Mouse (Mus musculus): ENCODE measurements at regions not wholly inside any gene's neighbourhood (a gene's known extent, or its start where the extent isn't known, plus 50 kb on each side); places are given as distances from the start of the nearest gene placed in this dataset.
A peak's percentile ranks its signal among the peaks of the same experiment; 100 is the strongest.

GRCm38 (mm10) chr7:40212576-40212975, 685.6 kb upstream of the Vstm2b start:
- no peak for DNase-seq (ENCODE audit: low read depth, low spot score)
- no peaks in the 10 kb centered on the region for H3K27me3 ChIP-seq (ENCODE audit: control insufficient read depth, insufficient read depth, low read length, poor library complexity, severe bottlenecking)
- H3K36me3 ChIP-seq (ENCODE audit: control insufficient read depth, insufficient read depth, low read length, poor library complexity, severe bottlenecking) = no peaks in the 10 kb centered on the region

GRCm38 (mm10) chr7:40213646-40214045, 684.5 kb upstream of the Vstm2b start:
- Histone ChIP-seq H3K27me3 (ENCODE audit: control insufficient read depth, insufficient read depth, low read length, poor library complexity, severe bottlenecking) (no peaks in the 10 kb centered on the region), H3K36me3 (ENCODE audit: control insufficient read depth, insufficient read depth, low read length, poor library complexity, severe bottlenecking) (no peaks in the 10 kb centered on the region)

DNA sequence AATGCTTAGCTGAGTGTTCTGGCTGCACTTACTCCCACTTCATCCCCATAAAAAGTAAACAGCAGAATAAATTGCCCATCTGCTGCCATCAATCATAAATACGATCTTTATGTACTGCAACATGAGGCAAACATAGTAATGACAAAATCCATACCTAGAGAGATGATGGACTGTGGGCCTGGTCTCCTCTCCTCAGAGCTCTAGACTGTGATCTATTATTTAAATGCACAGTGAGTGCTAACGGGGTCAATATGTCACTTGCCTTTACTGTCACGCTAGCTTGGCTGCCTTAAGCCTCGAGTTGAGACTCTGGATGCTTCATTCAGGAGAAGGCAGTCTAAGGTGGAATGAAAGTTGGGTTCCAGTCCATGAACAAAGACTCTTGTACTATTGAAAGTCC, 683.7 kb upstream of the Vstm2b start:
- no peaks in the 10 kb centered on the region for H3K27me3 ChIP-seq (ENCODE audit: control insufficient read depth, insufficient read depth, low read length, poor library complexity, severe bottlenecking)
- no peaks in the 10 kb centered on the region for H3K36me3 ChIP-seq (ENCODE audit: control insufficient read depth, insufficient read depth, low read length, poor library complexity, severe bottlenecking)
- DNase-seq (ENCODE audit: low read depth, low spot score) = no peak

More at GRCm38 (mm10) chr7:40213646-40214045, 684.5 kb upstream of the Vstm2b start:
- no peak for DNase-seq (ENCODE audit: low read depth, low spot score)

DNA sequence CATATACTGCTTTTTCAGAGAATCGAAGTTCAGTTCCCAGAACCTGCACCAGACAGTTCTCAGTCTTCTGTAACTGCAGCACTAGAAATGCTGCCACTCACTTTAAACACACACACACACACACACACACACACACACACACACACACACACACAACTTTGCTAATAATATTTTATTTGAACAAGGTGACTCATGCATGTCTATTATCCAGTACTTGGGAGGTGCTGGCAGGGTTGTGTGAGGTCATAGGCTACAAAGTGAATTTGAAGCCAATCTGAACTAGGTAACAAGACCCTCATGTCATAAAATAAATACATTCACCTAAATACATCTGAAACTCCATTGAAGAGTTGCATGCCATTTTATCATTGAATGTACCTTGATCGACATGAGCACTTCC, 682.9 kb upstream of the Vstm2b start:
- no peak for DNase-seq (ENCODE audit: low read depth, low spot score)

DNA sequence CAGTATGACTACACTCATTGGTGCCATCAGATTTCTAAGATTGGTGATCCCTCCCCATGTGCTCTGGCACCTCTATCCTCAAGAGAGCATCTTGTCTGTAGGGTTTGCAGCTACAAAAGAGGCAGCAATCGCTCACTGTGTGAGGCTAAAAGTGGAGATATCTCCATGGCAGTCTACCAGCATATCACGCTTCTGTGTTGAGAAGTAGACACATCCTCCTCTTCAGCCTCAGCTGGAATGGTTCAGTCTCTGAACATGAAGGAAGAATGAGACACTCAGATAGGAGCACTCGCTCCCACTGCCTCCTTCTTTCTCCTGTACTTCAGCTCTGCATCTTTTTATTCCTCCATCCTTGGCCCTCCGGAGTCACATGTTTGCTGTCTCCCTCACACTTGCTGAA, 677.6 kb upstream of the Vstm2b start:
- Histone ChIP-seq H3K27me3 (ENCODE audit: control insufficient read depth, insufficient read depth, low read length, poor library complexity, severe bottlenecking) (no peaks in the 10 kb centered on the region), H3K36me3 (ENCODE audit: control insufficient read depth, insufficient read depth, low read length, poor library complexity, severe bottlenecking) (no peaks in the 10 kb centered on the region)
- no peak for DNase-seq (ENCODE audit: low read depth, low spot score)

More for the DNA sequence above, 682.9 kb upstream of the Vstm2b start:
- Histone ChIP-seq H3K36me3 (ENCODE audit: control insufficient read depth, insufficient read depth, low read length, poor library complexity, severe bottlenecking) (no peaks in the 10 kb centered on the region), H3K27me3 (ENCODE audit: control insufficient read depth, insufficient read depth, low read length, poor library complexity, severe bottlenecking) (no peaks in the 10 kb centered on the region)

- Histone ChIP-seq H3K36me3 (ENCODE audit: control insufficient read depth, insufficient read depth, low read length, poor library complexity, severe bottlenecking) (no peaks in the 10 kb centered on the region), H3K27me3 (ENCODE audit: control insufficient read depth, insufficient read depth, low read length, poor library complexity, severe bottlenecking) (no peaks in the 10 kb centered on the region)
- DNase-seq (ENCODE audit: low read depth, low spot score) = no peak
These were observed 652.9 kb upstream of the Vstm2b start for GRCm38 (mm10) chr7:40245188-40245587.

GRCm38 (mm10) chr7:40248521-40248920, 649.6 kb upstream of the Vstm2b start:
- DNase-seq (ENCODE audit: low read depth, low spot score) = no peak
- H3K36me3 ChIP-seq (ENCODE audit: control insufficient read depth, insufficient read depth, low read length, poor library complexity, severe bottlenecking) = no peaks in the 10 kb centered on the region

DNA sequence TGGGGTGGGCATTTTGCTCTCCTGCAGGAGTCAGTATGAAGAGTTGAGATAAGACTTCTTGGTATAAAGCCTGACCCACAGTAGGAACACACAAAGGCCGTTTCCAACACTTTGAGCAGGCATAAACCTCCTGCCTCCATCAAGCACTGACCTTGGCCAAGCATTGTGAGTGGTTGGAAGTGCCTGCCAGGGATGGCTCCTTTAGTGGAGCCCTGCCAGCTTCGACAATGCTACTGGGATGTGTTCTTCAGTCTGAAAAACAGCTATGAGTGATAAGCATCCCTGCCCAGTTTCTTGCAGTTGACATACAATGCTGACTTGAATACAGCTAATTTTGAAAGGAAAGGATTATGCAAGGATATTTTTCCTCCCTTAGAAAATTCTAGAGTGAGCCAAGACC, 644.6 kb upstream of the Vstm2b start:
- DNase-seq (ENCODE audit: low read depth, low spot score) = no peak
- H3K27me3 ChIP-seq (ENCODE audit: control insufficient read depth, insufficient read depth, low read length, poor library complexity, severe bottlenecking) = no peaks in the 10 kb centered on the region
- no peaks in the 10 kb centered on the region for H3K36me3 ChIP-seq (ENCODE audit: control insufficient read depth, insufficient read depth, low read length, poor library complexity, severe bottlenecking)

More at GRCm38 (mm10) chr7:40248521-40248920, 649.6 kb upstream of the Vstm2b start:
- H3K27me3 ChIP-seq (ENCODE audit: control insufficient read depth, insufficient read depth, low read length, poor library complexity, severe bottlenecking) = no peaks in the 10 kb centered on the region

DNA sequence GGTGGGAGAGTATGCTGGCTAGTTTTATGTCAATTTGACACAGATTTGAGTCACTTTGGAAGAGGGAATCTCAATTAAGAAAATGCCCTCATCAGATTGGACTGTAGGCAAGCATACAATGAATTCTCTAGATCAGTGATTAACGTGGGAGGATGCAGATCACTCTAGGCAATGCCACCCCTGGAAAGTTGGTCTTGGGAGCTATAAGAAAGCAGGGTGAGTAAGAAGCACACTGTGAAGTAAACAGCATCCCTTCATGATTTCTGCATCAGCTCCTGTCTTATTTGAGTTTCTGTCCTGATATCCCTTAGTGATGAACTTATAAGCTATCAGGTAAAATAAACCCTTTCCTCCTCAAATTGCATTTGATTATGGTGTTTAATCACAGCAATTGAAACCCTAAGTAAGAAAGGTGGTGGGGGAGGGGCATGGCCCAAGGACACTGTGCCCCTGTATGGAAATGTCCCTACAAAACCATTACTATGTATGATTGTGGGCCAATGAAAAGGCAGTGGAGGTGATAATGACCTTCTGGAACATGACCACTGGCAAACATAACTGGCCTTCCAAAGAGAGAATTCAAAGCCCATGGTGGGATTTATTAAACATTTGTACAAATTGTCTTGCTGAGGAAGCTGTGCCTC, 640.3 kb upstream of the Vstm2b start:
- no peak for DNase-seq (ENCODE audit: low read depth, low spot score)
- Histone ChIP-seq H3K36me3 (ENCODE audit: control insufficient read depth, insufficient read depth, low read length, poor library complexity, severe bottlenecking) (no peaks in the 10 kb centered on the region), H3K27me3 (ENCODE audit: control insufficient read depth, insufficient read depth, low read length, poor library complexity, severe bottlenecking) (no peaks in the 10 kb centered on the region)

- H3K36me3 ChIP-seq (ENCODE audit: control insufficient read depth, insufficient read depth, low read length, poor library complexity, severe bottlenecking) = no peaks in the 10 kb centered on the region
- H3K27me3 ChIP-seq (ENCODE audit: control insufficient read depth, insufficient read depth, low read length, poor library complexity, severe bottlenecking) = no peaks in the 10 kb centered on the region
- no peak for DNase-seq (ENCODE audit: low read depth, low spot score)
These were observed 639.8 kb upstream of the Vstm2b start for GRCm38 (mm10) chr7:40258377-40258739.

- Histone ChIP-seq H3K27me3 (ENCODE audit: control insufficient read depth, insufficient read depth, low read length, poor library complexity, severe bottlenecking) (no peaks in the 10 kb centered on the region), H3K36me3 (ENCODE audit: control insufficient read depth, insufficient read depth, low read length, poor library complexity, severe bottlenecking) (no peaks in the 10 kb centered on the region)
- peak; percentile 8 for DNase-seq (ENCODE audit: low read depth, low spot score)
These were observed 624.6 kb upstream of the Vstm2b start for GRCm38 (mm10) chr7:40273459-40274072.

GRCm38 (mm10) chr7:40275078-40275477, 623.0 kb upstream of the Vstm2b start:
- DNase-seq (ENCODE audit: low read depth, low spot score) = no peak
- Histone ChIP-seq H3K27me3 (ENCODE audit: control insufficient read depth, insufficient read depth, low read length, poor library complexity, severe bottlenecking) (no peaks in the 10 kb centered on the region), H3K36me3 (ENCODE audit: control insufficient read depth, insufficient read depth, low read length, poor library complexity, severe bottlenecking) (no peaks in the 10 kb centered on the region)

DNA sequence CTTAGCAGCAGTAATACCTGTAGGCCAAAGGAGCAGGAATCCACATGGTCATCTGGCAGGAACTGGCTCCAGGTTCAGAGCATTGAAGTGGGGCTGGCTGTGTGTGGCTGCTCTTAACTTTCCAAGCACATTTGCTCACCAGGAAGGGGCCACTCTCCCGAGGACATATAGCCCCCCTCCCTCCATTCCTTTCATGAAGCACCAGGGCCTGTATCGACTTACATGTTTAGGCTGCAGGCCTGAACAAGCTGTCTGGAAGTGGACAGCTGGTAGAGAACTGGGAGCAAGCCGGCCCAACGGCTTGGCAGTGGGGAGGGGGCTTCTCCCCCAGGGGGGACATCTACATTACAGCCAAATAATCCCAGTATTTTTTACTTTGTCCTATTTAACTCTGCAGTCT, 622.5 kb upstream of the Vstm2b start:
- DNase-seq (ENCODE audit: low read depth, low spot score) = no peak
- H3K27me3 ChIP-seq (ENCODE audit: control insufficient read depth, insufficient read depth, low read length, poor library complexity, severe bottlenecking) = no peaks in the 10 kb centered on the region
- no peaks in the 10 kb centered on the region for H3K36me3 ChIP-seq (ENCODE audit: control insufficient read depth, insufficient read depth, low read length, poor library complexity, severe bottlenecking)

GRCm38 (mm10) chr7:40276116-40276515, 622.0 kb upstream of the Vstm2b start:
- no peak for DNase-seq (ENCODE audit: low read depth, low spot score)
- Histone ChIP-seq H3K36me3 (ENCODE audit: control insufficient read depth, insufficient read depth, low read length, poor library complexity, severe bottlenecking) (no peaks in the 10 kb centered on the region), H3K27me3 (ENCODE audit: control insufficient read depth, insufficient read depth, low read length, poor library complexity, severe bottlenecking) (no peaks in the 10 kb centered on the region)

GRCm38 (mm10) chr7:40290166-40290565, 608.0 kb upstream of the Vstm2b start:
- DNase-seq (ENCODE audit: low read depth, low spot score) = no peak
- H3K27me3 ChIP-seq (ENCODE audit: control insufficient read depth, insufficient read depth, low read length, poor library complexity, severe bottlenecking) = no peaks in the 10 kb centered on the region
- no peaks in the 10 kb centered on the region for H3K36me3 ChIP-seq (ENCODE audit: control insufficient read depth, insufficient read depth, low read length, poor library complexity, severe bottlenecking)

DNA sequence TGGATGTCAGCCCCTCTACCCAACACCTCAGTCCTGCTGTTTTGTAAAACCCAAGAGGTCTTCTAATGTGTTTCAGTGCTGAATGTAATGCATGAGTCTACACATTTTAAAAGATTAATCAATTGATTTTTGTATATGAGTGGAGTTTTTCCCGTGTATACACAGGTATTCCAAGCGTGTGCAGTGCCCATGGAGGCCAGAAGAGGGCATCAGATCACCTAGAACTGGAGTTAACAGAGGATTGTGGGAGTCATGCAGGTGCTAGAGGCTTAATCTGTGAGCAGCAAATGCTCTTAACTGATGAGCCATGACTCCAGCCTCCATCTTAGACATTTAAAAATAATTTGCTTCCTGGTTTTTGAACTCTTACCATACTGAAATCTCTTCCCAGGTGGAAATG, 587.6 kb upstream of the Vstm2b start:
- Histone ChIP-seq H3K36me3 (ENCODE audit: control insufficient read depth, insufficient read depth, low read length, poor library complexity, severe bottlenecking) (no peaks in the 10 kb centered on the region), H3K27me3 (ENCODE audit: control insufficient read depth, insufficient read depth, low read length, poor library complexity, severe bottlenecking) (no peaks in the 10 kb centered on the region)
- DNase-seq (ENCODE audit: low read depth, low spot score) = no peak
